Mouse (Mus musculus) spleen, adult 12 weeks (tissue): Measurements from ENCODE around the gene Limk1.
"Not testable (repeated sequence)": the region's sequence is repeated elsewhere in the genome, so short reads cannot be mapped to it uniquely, and the experiment has no call there.

Source experiments
- DNase-seq: peaks from one replicate; pipeline ENCODE4 v3.0.0; 2022; ENCODE audit warnings: low spot score

The Limk1 gene

DNA sequence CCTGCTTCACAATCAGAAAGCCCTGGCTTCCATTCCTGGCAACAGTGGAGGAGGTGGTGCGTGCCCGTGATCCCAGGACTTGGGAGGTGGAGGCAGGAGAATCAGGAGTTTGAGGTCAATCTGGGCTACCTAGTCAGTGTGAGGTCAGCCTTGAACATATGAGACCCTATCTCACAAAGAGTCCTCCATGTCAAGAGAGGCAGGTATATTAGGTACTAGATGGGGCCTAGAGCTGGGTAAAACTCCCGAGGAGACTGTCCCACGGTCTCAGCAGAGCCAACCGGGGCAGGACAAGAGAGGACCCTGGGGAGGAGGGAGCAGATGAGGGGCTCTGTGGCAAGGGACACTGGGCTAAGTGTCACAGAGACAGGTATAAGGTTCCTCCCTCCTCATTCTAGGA lies 10.9 kb downstream of the Limk1 start:
- no peak for DNase-seq

GRCm38 (mm10) chr5:134675956-134676759 lies 12.2 kb downstream of the Limk1 start:
- DNase-seq, result no peak

GRCm38 (mm10) chr5:134674977-134675376 lies 13.4 kb downstream of the Limk1 start:
- no peak for DNase-seq

DNA sequence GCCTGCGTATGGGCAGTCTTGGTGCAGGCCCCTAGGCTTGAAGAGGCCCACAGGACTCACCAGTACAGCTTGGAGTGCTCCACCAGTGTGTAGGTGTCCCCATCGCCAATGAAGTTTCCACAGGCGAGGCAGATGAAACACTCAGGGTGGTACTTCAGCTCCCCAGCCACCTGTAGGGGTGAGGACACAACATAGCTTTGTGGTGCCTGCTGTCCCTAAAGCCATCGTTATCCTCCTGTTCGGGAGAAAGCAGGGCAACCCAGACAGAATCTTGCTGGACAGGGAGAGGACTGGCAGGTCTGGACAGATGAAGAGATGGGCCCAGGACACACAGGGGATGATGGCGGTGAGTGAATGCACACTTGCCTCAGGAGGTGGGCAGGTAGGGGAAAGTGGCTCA lies 15.8 kb downstream of the Limk1 start:
- DNase-seq, result no peak

- DNase-seq, result no peak
Observed at GRCm38 (mm10) chr5:134672198-134672516, 16.2 kb downstream of the Limk1 start.

DNA sequence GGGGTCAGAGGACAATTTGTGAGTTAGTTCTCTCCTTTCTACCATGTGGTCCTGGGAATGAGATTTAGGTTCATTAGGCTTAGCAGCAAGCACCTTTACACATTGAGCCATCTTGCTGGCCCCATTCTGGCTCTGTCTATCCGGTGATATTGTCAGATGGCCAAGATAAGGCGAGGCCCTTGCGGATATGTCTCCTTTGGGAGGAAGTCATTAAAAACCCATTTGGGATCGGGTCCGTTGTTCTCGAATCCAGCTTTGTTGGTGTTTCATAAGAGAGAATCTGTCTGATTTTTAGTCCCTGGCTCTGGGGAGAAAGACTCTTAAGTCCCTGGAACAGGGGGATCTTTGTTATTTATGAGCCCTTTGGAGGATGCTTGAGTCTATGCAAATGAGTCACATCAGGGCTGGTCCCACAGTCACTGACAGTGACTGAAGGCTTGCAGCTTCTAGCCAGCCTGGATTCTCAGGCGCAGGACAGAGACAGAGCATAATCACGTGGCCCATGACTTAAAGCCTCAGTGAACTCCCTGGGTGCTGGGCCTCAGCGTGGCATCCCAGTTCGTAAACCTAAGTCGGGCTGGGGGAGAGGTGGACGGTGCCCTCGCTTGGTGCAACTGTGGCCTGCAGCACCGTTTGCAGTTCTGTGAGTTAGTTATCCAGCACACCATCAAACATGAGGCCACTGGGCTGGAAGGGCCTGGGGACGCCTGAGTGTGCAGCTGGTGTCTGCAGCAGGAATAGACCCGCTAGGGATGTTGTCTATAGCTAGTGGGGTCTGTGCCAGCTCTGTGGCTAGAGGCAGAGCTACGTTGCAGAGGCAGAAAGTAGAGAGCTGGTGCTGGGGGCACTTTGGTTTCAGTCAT lies 16.8 kb downstream of the Limk1 start:
- no peak for DNase-seq

DNA sequence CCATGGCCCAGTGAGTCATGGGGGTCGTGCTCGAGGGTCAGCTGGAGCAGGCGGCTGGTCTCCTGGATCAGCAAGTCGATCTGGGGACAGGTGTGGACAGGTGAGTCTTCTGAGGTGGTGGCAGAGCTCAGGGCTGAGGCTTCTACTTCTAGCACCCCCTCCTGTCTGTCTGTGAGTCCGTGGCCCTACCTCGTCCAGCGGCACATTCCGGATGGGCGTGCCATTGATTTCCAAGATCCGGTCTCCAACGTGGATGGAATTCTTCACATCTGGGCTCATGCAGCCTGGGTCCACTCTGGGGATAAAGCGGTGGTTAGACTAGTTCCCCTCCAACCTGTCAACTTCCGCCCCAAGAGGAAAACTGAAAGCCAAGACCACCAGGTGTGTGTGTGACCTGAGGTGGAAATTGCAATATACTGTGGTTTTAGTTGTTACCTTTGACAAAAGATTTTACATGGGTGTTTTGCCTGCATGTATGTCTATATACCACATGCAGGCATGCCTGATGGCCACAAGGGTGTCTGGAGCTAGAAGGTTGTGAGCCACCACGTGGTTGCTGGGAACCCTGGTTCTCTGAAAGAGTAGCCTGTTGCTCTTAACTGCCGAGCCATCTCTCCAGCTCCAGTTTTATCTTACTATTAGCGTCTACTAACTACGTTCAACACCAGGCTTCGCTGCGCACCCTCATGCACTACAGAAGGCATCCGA lies 19.2 kb downstream of the Limk1 start:
- no peak for DNase-seq

GRCm38 (mm10) chr5:134668495-134668894 lies 19.9 kb downstream of the Limk1 start:
- no peak for DNase-seq

DNA sequence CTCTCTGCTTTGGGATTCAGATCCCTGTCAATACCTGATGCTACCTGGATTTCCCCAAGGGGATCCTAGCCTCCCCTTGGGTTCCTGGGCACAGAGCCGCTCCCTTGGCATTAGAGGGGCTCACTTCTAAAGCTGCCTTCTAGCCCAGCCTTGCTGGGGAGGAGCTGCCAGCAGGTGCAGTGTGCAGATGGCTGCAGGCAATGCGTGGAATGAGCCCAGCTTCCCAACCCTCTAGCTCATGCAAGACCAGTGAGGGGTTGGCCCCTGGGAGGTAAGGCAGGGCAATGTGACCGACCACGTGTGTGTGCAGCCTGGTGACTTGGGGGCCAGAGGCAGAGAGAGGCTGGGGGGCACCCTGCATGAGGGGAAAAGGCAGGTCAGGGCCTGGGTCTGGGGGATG lies 31.7 kb downstream of the Limk1 start:
- DNase-seq, result no peak

DNA sequence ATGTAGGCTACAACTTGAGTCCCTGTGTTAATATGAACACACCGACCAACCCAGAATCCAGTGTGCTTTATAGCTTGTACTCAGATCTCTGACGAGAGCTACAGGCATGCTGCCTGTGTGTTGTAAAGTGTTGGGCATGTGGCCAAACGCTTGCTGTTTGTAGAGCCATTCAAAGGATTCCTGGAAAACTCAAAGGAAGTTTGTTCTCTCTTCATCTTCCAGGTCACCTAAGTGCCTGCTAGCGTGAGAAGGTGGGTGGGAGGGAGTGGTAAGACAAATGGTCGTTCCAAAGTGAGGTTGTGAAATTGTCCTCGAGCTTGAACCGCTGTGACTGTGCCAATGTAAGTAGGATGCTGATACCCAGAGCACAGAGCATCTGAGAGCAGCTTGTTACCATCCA lies 36.4 kb downstream of the Limk1 start:
- DNase-seq, result no peak

DNA sequence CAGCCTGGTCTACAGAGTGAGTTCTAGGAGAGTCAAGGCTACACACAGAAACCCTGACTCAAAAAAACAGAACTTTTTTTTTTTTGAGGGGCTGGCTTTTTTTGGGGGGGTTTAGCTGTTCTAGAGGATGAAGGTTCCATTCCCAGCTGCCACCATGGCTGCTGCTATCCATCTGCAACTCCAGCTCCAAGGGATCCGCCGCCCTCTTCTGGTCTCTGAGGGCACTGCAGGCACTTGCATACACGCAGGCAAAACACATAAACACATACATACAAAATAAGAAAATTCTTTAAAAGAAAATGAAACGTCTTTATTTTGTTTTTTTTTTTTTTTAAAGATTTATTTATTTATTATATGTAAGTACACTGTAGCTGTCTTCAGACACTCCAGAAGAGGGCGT lies 37.5 kb downstream of the Limk1 start:
- peak; percentile 63 for DNase-seq

GRCm38 (mm10) chr5:134648976-134649375 lies 39.4 kb downstream of the Limk1 start:
- not testable (repeated sequence) for DNase-seq

GRCm38 (mm10) chr5:134647394-134647793 lies 41.0 kb downstream of the Limk1 start:
- DNase-seq, result no peak

GRCm38 (mm10) chr5:134646461-134646860 lies 41.9 kb downstream of the Limk1 start:
- DNase-seq, result no peak

- DNase-seq, result no peak
Observed at GRCm38 (mm10) chr5:134644643-134645118, 43.7 kb downstream of the Limk1 start.

DNA sequence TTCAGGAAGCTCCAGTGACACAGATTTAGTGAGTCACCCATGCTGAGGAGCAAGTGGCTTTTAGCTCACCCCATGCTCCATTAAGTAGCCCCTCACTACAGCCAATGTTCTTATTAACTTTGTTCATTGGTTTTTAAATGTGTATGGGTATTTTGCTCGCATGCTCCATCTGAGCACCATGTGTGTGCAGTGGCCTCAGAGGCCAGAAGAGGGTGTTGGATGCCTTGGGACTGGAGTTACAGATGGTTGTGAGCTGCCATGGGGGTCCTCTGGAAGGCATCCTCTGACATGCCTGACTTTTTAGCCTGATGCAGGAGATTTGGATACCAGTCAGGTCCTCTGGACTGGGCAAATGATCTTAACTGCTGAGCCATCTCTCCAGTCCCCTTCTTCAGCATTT lies 44.3 kb downstream of the Limk1 start:
- no peak for DNase-seq

GRCm38 (mm10) chr5:134640371-134640770 lies 48.0 kb downstream of the Limk1 start:
- DNase-seq, result no peak

DNA sequence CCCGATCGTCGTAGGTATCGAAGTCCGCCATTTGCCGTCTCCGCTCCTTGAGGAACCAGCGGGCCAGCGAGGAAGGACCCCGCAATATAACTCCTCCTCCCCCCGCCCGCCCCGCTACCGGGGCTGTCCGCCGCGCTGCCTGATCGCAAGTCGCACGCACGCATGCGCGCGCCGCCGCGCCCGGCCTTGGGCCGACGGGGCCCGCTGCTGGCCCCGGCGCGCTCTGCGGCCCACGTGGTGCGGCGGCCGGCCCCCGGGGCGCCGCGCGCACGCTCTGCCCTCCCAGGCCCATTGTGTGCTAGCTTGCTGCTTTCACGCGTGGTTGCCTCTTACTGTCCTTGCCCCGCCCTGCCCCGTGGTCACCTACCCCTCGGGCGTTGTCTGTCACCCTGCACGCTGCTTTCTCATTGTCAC lies 49.1 kb downstream of the Limk1 start, which contains the start of gene Eif4h:
Gene Eif4h, minus strand, starts transcription at position 222 of the 414 bp plus-strand sequence.
- DNase-seq, result peak; percentile 98

- peak; percentile 25 for DNase-seq
Observed at GRCm38 (mm10) chr5:134638461-134639268, 49.7 kb downstream of the Limk1 start.

DNA sequence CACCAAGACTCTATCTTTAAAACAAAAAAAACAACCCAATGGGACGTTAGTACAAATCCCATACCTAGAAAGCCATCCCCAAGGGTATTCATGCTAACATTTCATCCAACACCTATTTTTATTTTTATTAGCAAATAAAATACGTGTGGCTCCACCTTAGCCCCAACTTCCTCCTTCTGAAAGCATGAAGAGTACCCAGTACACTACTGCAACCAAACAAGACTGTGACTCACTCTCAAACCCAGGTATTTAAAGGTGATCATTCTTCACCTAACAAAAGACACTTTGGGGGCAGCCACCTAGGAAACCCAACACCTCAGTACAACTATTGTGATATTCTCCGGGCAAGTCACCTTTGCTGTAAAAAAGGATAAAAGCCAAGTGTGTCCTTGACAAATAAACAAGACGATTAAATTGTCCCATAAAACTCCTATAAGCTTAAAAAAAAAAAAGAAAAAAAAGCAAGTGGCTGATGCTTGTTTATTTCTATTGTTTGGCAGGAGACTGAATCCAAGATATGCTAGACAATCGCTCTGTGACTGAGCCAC lies 50.5 kb downstream of the Limk1 start:
- no peak for DNase-seq

GRCm38 (mm10) chr5:134632841-134633240 lies 55.6 kb downstream of the Limk1 start:
- no peak for DNase-seq
